Mouse (Mus musculus): ENCODE measurements around the gene Slc40a1.

The Slc40a1 gene

GRCm38 (mm10) chr1:45926393-45926763, at the start of gene Slc40a1:
TSS of gene Slc40a1 (minus strand) at chr1:45926523.
- no peak for DNase-seq (ENCODE audit: low spot score in 2 of 2)

- DNase-seq (ENCODE audit: low spot score in 2 of 2): no peak
These were observed 45.0 kb upstream of the Slc40a1 start for GRCm38 (mm10) chr1:45971314-45971713.

- no peak for DNase-seq (ENCODE audit: low spot score in 2 of 2)
These were observed 22.7 kb upstream of the Slc40a1 start for GRCm38 (mm10) chr1:45948988-45949387.

GRCm38 (mm10) chr1:45947843-45948242, 21.5 kb upstream of the Slc40a1 start:
- no peak for DNase-seq (ENCODE audit: low spot score in 2 of 2)

GRCm38 (mm10) chr1:45931127-45931526, 4.8 kb upstream of the Slc40a1 start:
- DNase-seq (ENCODE audit: low spot score in 2 of 2): no peak

- DNase-seq (ENCODE audit: low spot score in 2 of 2): no peak
These were observed 588 bp upstream of the Slc40a1 start for GRCm38 (mm10) chr1:45926911-45927310.

GRCm38 (mm10) chr1:45925500-45926392, 577 bp downstream of the Slc40a1 start:
- peak; percentile 74 to 77 for DNase-seq (ENCODE audit: low spot score in 2 of 2)

- DNase-seq (ENCODE audit: low spot score in 2 of 2): no peak
These were observed 1.2 kb downstream of the Slc40a1 start for GRCm38 (mm10) chr1:45925131-45925499.

- DNase-seq (ENCODE audit: low spot score in 2 of 2): no peak
These were observed 1.8 kb downstream of the Slc40a1 start for GRCm38 (mm10) chr1:45924516-45924915.

- no peak for DNase-seq (ENCODE audit: low spot score in 2 of 2)
These were observed 3.0 kb downstream of the Slc40a1 start for GRCm38 (mm10) chr1:45923306-45923705.

- DNase-seq (ENCODE audit: low spot score in 2 of 2): no peak
These were observed 5.6 kb downstream of the Slc40a1 start for GRCm38 (mm10) chr1:45920703-45921102.

GRCm38 (mm10) chr1:45919752-45920151, 6.6 kb downstream of the Slc40a1 start:
- DNase-seq (ENCODE audit: low spot score in 2 of 2): no peak

GRCm38 (mm10) chr1:45917136-45917803, 9.1 kb downstream of the Slc40a1 start:
- no peak for DNase-seq (ENCODE audit: low spot score in 2 of 2)

- DNase-seq (ENCODE audit: low spot score in 2 of 2): no peak
These were observed 10.1 kb downstream of the Slc40a1 start for GRCm38 (mm10) chr1:45916174-45916573.

GRCm38 (mm10) chr1:45914236-45914635, 12.1 kb downstream of the Slc40a1 start:
- no peak for DNase-seq (ENCODE audit: low spot score in 2 of 2)

GRCm38 (mm10) chr1:45905107-45905821, 21.1 kb downstream of the Slc40a1 start:
- DNase-seq (ENCODE audit: low spot score in 2 of 2): peak in 1 of 2 experiments; percentile 33

- no peak for DNase-seq (ENCODE audit: low spot score in 2 of 2)
These were observed 22.2 kb downstream of the Slc40a1 start for GRCm38 (mm10) chr1:45904161-45904560.

GRCm38 (mm10) chr1:45898044-45898443, 28.3 kb downstream of the Slc40a1 start:
- no peak for DNase-seq (ENCODE audit: low spot score in 2 of 2)

GRCm38 (mm10) chr1:45894168-45894912, 32.0 kb downstream of the Slc40a1 start:
- no peak for DNase-seq (ENCODE audit: low spot score in 2 of 2)

- DNase-seq (ENCODE audit: low spot score in 2 of 2): no peak
These were observed 34.3 kb downstream of the Slc40a1 start for GRCm38 (mm10) chr1:45891986-45892385.

GRCm38 (mm10) chr1:45890173-45890572, 36.1 kb downstream of the Slc40a1 start, which contains the start of gene Gm5269:
TSS of gene Gm5269 (minus strand) at chr1:45890273.
- no peak for DNase-seq (ENCODE audit: low spot score in 2 of 2)

- no peak for DNase-seq (ENCODE audit: low spot score in 2 of 2)
These were observed 39.5 kb downstream of the Slc40a1 start for GRCm38 (mm10) chr1:45886800-45887199.

Measured in urinary bladder, postnatal 4 days (tissue).